In genomic region chr19:57457075-57457474, GRCm38 (mm10) we compare ENCODE assay signal across 10 mouse cellular contexts. TPM values are rescaled to one million over a fixed set of nuclear protein-coding genes. Genes with fewer than 3 reads are reported as not detected.
DNase-seq lines count a peak whose midpoint lies in the region; ATAC-seq lines count a peak whose summit lies in the region.
"Had no signal": no experiment of that assay in that cellular context is flagged by ENCODE, and none has a peak within 500 bp of the region (broad histone marks: within the 10 kb centered on the region; RNA-seq: fewer than 3 reads in every experiment).

No protein-coding gene starts in this region.

- no peak overlapping the region for H3K27ac ChIP-seq in midbrain, embryonic 10.5 days (replicated peaks)
- no peak overlapping the region for H3K27ac ChIP-seq in midbrain, embryonic 13.5 days
- H3K27ac ChIP-seq: heart, embryonic 15.5 days; neural tube, embryonic 12.5 days had no signal

- H3K36me3 ChIP-seq in midbrain, embryonic 10.5 days, result peaks cover 25% of the 10 kb centered on the region
- H3K36me3 ChIP-seq in midbrain, embryonic 13.5 days, result peaks cover 8% of the 10 kb centered on the region

- no peak overlapping the region for H3K4me2 ChIP-seq in midbrain, embryonic 13.5 days (replicated peaks)
- H3K4me2 ChIP-seq: heart, embryonic 15.5 days; neural tube, embryonic 12.5 days had no signal

- 79% methylated on average over 2 of the region's 2 CpGs for WGBS in midbrain, embryonic 10.5 days
- 84% methylated on average over 2 of the region's 2 CpGs for WGBS in midbrain, embryonic 13.5 days

- no peaks in the 10 kb centered on the region; the same call in 1 of the 2 replicates for H3K9me3 ChIP-seq in midbrain, embryonic 10.5 days (replicated peaks)
- H3K9me3 ChIP-seq in midbrain, embryonic 13.5 days, result no peaks in the 10 kb centered on the region
- H3K9me3 ChIP-seq: heart, embryonic 15.5 days; neural tube, embryonic 12.5 days had no signal

- DNase-seq in cerebellum, adult 11 months, result peak; percentile 17
- DNase-seq in cerebellum, adult 11-12 months, result no peak
- DNase-seq in midbrain, embryonic 10.5 days (ENCODE audit: low spot score), result peak; percentile 30
- peak; percentile 54 to 67 for DNase-seq in adrenal gland, postnatal 36 days
- DNase-seq in lung, postnatal 10 days, result peak; percentile 60
- DNase-seq in thymus, postnatal 14 days, result peak; percentile 85

- no peaks in the 10 kb centered on the region for H3K27me3 ChIP-seq in midbrain, embryonic 10.5 days (ENCODE audit: low read depth, poor library complexity, severe bottlenecking)
- no peaks in the 10 kb centered on the region for H3K27me3 ChIP-seq in midbrain, embryonic 13.5 days
- H3K27me3 ChIP-seq: heart, embryonic 15.5 days; neural tube, embryonic 12.5 days had no signal

- H3K4me1 ChIP-seq in midbrain, embryonic 10.5 days, result peaks cover 22% of the 10 kb centered on the region
- peaks cover 14% of the 10 kb centered on the region for H3K4me1 ChIP-seq in midbrain, embryonic 13.5 days (replicated peaks)

- H3K4me3 ChIP-seq in midbrain, embryonic 10.5 days, result no peak overlapping the region
- no peak overlapping the region for H3K4me3 ChIP-seq in midbrain, embryonic 13.5 days (replicated peaks)
- H3K4me3 ChIP-seq: heart, embryonic 15.5 days; neural tube, embryonic 12.5 days had no signal

- H3K9ac ChIP-seq in midbrain, embryonic 13.5 days (replicated peaks), result no peak overlapping the region
- H3K9ac ChIP-seq: heart, embryonic 15.5 days; neural tube, embryonic 12.5 days had no signal

- no peak for ATAC-seq in midbrain, embryonic 13.5 days
- 0 out of 2 replicates have a peak, but pooled peaks have one; percentile 37 for ATAC-seq in erythroid progenitor cell, adult 5-6 weeks (replicated peaks; ENCODE audit: low FRiP score, poor library complexity, severe bottlenecking)

RNA-seq across cellular contexts. Expression of gene Trub1, which starts 4.4 kb away (rescaled TPM):
- 22.5 and 22.7 TPM in 2 replicates for polyA plus RNA-seq in midbrain, embryonic 10.5 days (2016; fragmentation: Nextera tagmentation; extraction: Ambion mirVana)
- 14.2 and 15.1 TPM in 2 replicates for polyA plus RNA-seq in midbrain, embryonic 13.5 days (2015; fragmentation: Nextera tagmentation; extraction: Ambion mirVana)
- total RNA-seq in adrenal gland, postnatal 36 days (2021), result 10 to 100 TPM; 12.7 to 19.5 TPM
- total RNA-seq in erythroid progenitor cell, adult 5-6 weeks (2015; ENCODE audit: low replicate concordance), result not detected in 2 replicates
- total RNA-seq in erythroid progenitor cell, adult 5-6 weeks (2017; ENCODE audit: low replicate concordance), result 2.7 TPM in 1 of 2 replicates, not detected in the other
